Mouse (Mus musculus): ENCODE data around the gene Prps1. TPM values are rescaled to one million over a fixed set of nuclear protein-coding genes. Genes with fewer than 3 reads are reported as not detected.

Prps1 gene
- 4.2 and 5.6 TPM in 2 replicates for polyA plus RNA-seq (2012)

GRCm38 (mm10) chrX:140456279-140456731, at the start of gene Prps1:
TSS of gene Prps1 (plus strand) at chrX:140456613.

Other genes with a start within 250 kb of the Prps1 start
- 0.02 TPM in 1 of 2 replicates, not detected in the other for gene Frmpd3, start 114.3 kb upstream of the Prps1 start, polyA plus RNA-seq (2012)
- gene Tsc22d3, start 144.0 kb downstream of the Prps1 start, polyA plus RNA-seq (2012) = 61.6 and 65.4 TPM in 2 replicates
- gene Mid2, start 208.0 kb downstream of the Prps1 start, polyA plus RNA-seq (2012) = 0.06 TPM in 1 of 2 replicates, not detected in the other

Data from megakaryocyte-erythroid progenitor cell, adult 5 weeks (primary cell).